Mouse (Mus musculus): ENCODE results near the gene Mif.
"Not testable (repeated sequence)": the region's sequence is repeated elsewhere in the genome, so short reads cannot be mapped to it uniquely, and the experiment has no call there.

Gene Mif

GRCm38 (mm10) chr10:75872915-75873542 lies 13.0 kb upstream of the Mif start:
- peak in 1 of 2 experiments; percentile 21 for DNase-seq

GRCm38 (mm10) chr10:75872025-75872914 lies 12.2 kb upstream of the Mif start:
- no peak for DNase-seq

GRCm38 (mm10) chr10:75861587-75861986 lies 1.5 kb upstream of the Mif start:
- DNase-seq, result no peak

GRCm38 (mm10) chr10:75860746-75861145 lies 706 bp upstream of the Mif start:
- DNase-seq, result no peak

GRCm38 (mm10) chr10:75859107-75859746 lies 813 bp downstream of the Mif start:
- no peak for DNase-seq

GRCm38 (mm10) chr10:75857598-75857997 lies 2.4 kb downstream of the Mif start:
- no peak for DNase-seq

GRCm38 (mm10) chr10:75856976-75857375 lies 3.1 kb downstream of the Mif start:
- no peak for DNase-seq

- DNase-seq, result no peak
Measured at GRCm38 (mm10) chr10:75856155-75856907, 3.7 kb downstream of the Mif start.

- DNase-seq, result no peak
Measured at GRCm38 (mm10) chr10:75855416-75855981, 4.5 kb downstream of the Mif start.

GRCm38 (mm10) chr10:75854791-75855190 lies 5.2 kb downstream of the Mif start:
- DNase-seq, result no peak

GRCm38 (mm10) chr10:75854096-75854495 lies 5.9 kb downstream of the Mif start:
- DNase-seq, result no peak

- peak; percentile 55 to 77 for DNase-seq
Measured at GRCm38 (mm10) chr10:75853452-75853851, 6.6 kb downstream of the Mif start.

- no peak for DNase-seq
Measured at GRCm38 (mm10) chr10:75852539-75853125, 7.4 kb downstream of the Mif start.

GRCm38 (mm10) chr10:75851681-75852080 lies 8.4 kb downstream of the Mif start:
- no peak for DNase-seq

- no peak for DNase-seq
Measured at GRCm38 (mm10) chr10:75851076-75851475, 9.0 kb downstream of the Mif start.

- no peak for DNase-seq
Measured at GRCm38 (mm10) chr10:75848382-75848781, 11.7 kb downstream of the Mif start.

- DNase-seq, result no peak
Measured at GRCm38 (mm10) chr10:75845306-75845930, 14.6 kb downstream of the Mif start.

GRCm38 (mm10) chr10:75844800-75845199 lies 15.2 kb downstream of the Mif start:
- no peak for DNase-seq

GRCm38 (mm10) chr10:75843898-75844297 lies 16.1 kb downstream of the Mif start:
- DNase-seq, result not testable (repeated sequence)

- DNase-seq, result no peak
Measured at GRCm38 (mm10) chr10:75839092-75839491, 20.9 kb downstream of the Mif start.

GRCm38 (mm10) chr10:75837248-75837759 lies 22.7 kb downstream of the Mif start, which contains the start of gene Gstt2:
Gene Gstt2 (minus strand): TSS chr10:75837424.
- peak; percentile 69 to 79 for DNase-seq
